Mouse (Mus musculus): Measurements from ENCODE around the gene Lcn8. TPM values are rescaled to one million over a fixed set of nuclear protein-coding genes. Genes with fewer than 3 reads are reported as not detected.
A peak's percentile ranks its signal among the peaks of the same experiment; 100 is the strongest.
"Not testable (repeated sequence)": the region's sequence is repeated elsewhere in the genome, so short reads cannot be mapped to it uniquely, and the experiment has no call there.

The Lcn8 gene
- total RNA-seq, 4 experiments from 2014 or later = not detected

DNA sequence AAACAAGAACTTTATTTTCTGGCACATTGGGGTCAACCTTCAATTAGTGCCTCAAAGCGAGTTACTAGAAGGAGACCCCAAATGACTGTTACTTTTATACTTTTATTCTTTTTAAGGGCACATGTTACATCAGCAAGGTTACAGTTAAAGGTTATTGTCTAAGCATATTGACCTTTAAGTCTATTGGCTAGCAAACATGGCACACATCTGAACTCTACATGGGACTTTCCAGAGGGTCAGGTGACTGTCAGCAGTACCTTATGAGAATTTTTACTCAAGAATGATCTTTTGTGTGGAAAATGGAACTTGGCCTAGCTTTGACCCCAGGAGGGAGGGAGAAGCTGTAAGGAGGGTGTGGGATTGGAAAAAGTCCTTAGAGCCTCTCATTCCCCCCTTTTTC lies 13.6 kb downstream of the Lcn8 start:
- DNase-seq = no peak

- no peak for DNase-seq
Observed at GRCm38 (mm10) chr2:25676486-25676885, 23.6 kb downstream of the Lcn8 start, which contains the start of gene Lcn6. TSS of gene Lcn6 (plus strand) at chr2:25676786.

DNA sequence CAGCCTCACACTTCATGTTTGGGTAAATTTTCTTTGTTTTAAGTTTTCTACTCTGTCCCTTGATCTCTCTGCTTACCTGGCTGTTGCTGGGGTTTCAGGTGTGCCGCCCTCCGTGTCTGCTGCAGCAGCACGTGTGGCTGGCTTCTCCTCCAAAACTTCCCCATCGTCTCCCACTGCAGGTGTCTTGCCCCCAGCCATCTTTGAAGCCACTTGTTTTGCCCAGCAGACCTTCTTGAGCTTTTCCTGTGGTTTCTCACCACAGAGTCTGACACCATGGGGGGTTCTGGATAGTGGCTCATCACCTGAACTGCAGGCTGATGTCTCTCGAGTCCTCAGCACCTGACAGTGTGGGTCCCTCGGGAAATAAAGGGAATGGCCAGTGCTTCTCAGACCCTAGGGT lies 26.6 kb downstream of the Lcn8 start:
- DNase-seq = no peak

DNA sequence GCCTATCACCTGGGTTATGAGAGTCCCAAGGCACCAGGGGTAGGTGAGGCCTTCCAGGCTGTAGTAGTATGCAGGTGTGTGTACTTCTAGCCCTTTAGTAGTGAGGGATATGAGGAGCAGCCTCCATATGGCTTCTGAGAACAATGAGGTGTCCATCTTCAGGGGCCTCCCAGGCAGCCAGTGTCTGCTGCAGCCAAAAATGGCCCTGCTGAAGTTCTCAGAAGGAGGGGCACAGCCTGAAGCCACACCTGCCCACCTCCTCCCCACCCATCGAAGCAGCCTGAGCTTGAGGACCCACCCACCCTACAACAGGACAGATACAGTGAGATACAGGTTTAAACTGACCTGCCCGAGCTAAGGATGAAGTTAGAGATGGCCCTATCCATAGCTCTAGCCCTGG lies 29.5 kb downstream of the Lcn8 start, which contains the start of gene Lcn10:
TSS of gene Lcn10 (plus strand) at position 301 of the 400 bp plus-strand sequence.
- DNase-seq = no peak

GRCm38 (mm10) chr2:25686941-25687340 lies 34.0 kb downstream of the Lcn8 start:
- no peak for DNase-seq

- DNase-seq = peak; percentile 55
Observed at GRCm38 (mm10) chr2:25694605-25695004, 41.7 kb downstream of the Lcn8 start.

- DNase-seq = no peak
Observed at GRCm38 (mm10) chr2:25696951-25697350, 44.0 kb downstream of the Lcn8 start.

DNA sequence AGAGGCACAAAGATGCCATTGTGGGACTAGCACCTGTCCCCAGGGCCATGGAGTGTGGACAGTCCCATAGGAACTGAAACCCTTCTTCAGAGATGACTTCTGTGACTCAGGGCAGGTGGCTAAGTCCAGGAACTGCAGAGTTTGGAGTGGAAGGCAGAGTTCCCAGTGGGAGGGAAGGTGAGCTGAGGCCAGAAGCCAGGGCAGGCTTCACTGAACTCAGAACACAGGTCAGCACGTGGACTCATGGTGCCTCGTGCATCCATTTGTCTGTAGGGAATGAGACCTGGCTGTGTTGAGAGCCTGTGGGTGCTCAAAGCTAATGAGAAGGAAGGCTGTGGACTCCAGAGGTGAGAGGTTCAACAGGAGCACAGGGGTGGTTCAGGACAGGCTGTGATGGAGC lies 45.8 kb downstream of the Lcn8 start:
- no peak for DNase-seq

DNA sequence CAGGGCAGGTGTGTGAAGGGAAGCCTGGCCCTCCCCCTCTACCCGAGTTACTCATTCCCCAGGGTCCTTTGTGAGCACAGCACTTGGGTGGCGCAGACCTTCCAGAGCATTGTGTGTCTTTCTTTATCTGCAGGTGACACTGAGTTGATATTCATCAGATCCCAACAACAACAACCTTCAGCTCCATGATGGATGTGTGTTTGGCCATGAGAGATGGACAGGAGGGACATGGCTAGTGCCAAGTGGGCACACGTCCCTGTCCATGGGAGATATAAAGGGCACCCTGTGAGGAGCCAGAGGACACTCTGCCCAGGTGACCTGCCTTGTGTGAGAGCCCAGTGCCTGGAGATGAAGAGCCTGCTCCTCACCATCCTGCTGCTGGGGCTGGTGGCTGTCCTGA lies 46.8 kb downstream of the Lcn8 start, which contains the start of gene Obp2a:
TSS of gene Obp2a (plus strand) at position 301 of the 400 bp plus-strand sequence.
- DNase-seq = not testable (repeated sequence)

- no peak for DNase-seq
Observed at GRCm38 (mm10) chr2:25701001-25701400, 48.1 kb downstream of the Lcn8 start.

DNA sequence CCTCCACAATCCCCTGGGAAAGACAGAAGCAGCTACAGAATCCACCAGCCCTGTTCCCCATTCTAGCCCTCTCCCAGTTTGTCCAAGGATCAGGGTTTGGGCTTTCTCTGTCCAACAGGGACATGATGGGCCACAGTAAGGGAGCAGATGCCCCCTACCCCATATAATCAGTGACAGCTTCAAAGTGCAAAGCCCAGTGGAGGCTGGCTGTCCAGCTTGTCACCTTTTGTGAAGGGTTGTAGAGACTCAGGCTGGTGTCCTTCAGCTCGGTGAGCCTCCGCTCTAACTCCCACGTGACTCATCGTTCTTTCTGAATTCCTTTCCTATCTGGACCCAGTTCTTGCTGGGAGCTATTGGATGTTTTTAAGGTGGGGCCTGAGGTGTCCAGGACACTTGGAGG lies 50.8 kb downstream of the Lcn8 start:
- DNase-seq = no peak

Other genes starting within 250 kb of the Lcn8 start
- gene Fut7, start 229.9 kb upstream of the Lcn8 start, total RNA-seq (2022) = under 1 TPM in 1 of 4 experiments, not detected in 3; 0.13 TPM
- 10 to 100 TPM; 48.9 to 73.0 (median 57.5) TPM for gene Abca2, start 224.4 kb upstream of the Lcn8 start, total RNA-seq (2022)
- not detected for gene Clic3, start 196.3 kb upstream of the Lcn8 start, total RNA-seq (2022)
- gene Paxx, start 192.0 kb upstream of the Lcn8 start, total RNA-seq (2022) = 10 to 100 TPM; 32.4 to 68.2 (median 43.4) TPM
- 10 to 100 TPM in 1 of 4 experiments, 1 to 10 TPM in 3; 3.2 to 10.5 (median 4.4) TPM for gene Ptgds, start 183.1 kb upstream of the Lcn8 start, total RNA-seq (2022)
- gene Lcn12, start 159.2 kb upstream of the Lcn8 start, total RNA-seq (2022) = not detected
- 100 to 1,000 TPM in 3 of 4 experiments, 10 to 100 TPM in 1; 82.5 to 114 (median 107) TPM for gene Fbxw5, start 152.4 kb upstream of the Lcn8 start, total RNA-seq (2022)
- 1 to 10 TPM in 3 of 4 experiments, under 1 TPM in 1; 0.70 to 2.3 (median 1.6) TPM for gene C8g, start 151.4 kb upstream of the Lcn8 start, total RNA-seq (2022)
- 10 to 100 TPM; 22.6 to 35.3 (median 30.6) TPM for gene Traf2, start 106.2 kb upstream of the Lcn8 start, total RNA-seq (2022)
- 100 to 1,000 TPM; 149 to 331 (median 215) TPM for gene Edf1, start 95.3 kb upstream of the Lcn8 start, total RNA-seq (2022)
- gene Mamdc4, start 78.3 kb upstream of the Lcn8 start, total RNA-seq (2022) = 10 to 100 TPM in 1 of 4 experiments, 1 to 10 TPM in 3; 1.4 to 11.0 (median 4.0) TPM
- gene Phpt1, start 77.9 kb upstream of the Lcn8 start, total RNA-seq (2022) = 10 to 100 TPM; 61.3 to 76.9 (median 66.1) TPM
- 1 to 10 TPM; 1.6 to 4.8 (median 3.8) TPM for gene Ajm1, start 71.4 kb upstream of the Lcn8 start, total RNA-seq (2022)
- gene Rabl6, start 44.6 kb upstream of the Lcn8 start, total RNA-seq (2022) = 100 to 1,000 TPM; 121 to 178 (median 137) TPM
- gene Ccdc183, start 35.4 kb upstream of the Lcn8 start, total RNA-seq (2022) = not detected
- gene Tmem141, start 31.1 kb upstream of the Lcn8 start, total RNA-seq (2022) = 10 to 100 TPM; 18.0 to 47.8 (median 27.3) TPM
- gene Fcna, start 25.1 kb upstream of the Lcn8 start, total RNA-seq (2022) = 1 to 10 TPM; 4.7 to 7.0 (median 5.5) TPM
- not detected for gene Lcn5, start 4.8 kb downstream of the Lcn8 start, total RNA-seq (2022)
- gene Lcn6, start 23.7 kb downstream of the Lcn8 start, total RNA-seq (2022) = not detected
- not detected for gene Lcn10, start 29.6 kb downstream of the Lcn8 start, total RNA-seq (2022)
- gene Obp2a, start 46.9 kb downstream of the Lcn8 start, total RNA-seq (2022) = 10 to 100 TPM in 1 of 4 experiments, 1 to 10 TPM in 1, not detected in 2; 3.1 to 30.1 TPM
- gene Bmyc, start 53.6 kb downstream of the Lcn8 start, total RNA-seq (2022) = 10 to 100 TPM; 29.9 to 69.4 (median 39.2) TPM
- not detected for gene Obp2b, start 83.9 kb downstream of the Lcn8 start, total RNA-seq (2022)
- not detected for gene Lcn3, start 112.4 kb downstream of the Lcn8 start, total RNA-seq (2022)
- gene Lcn11, start 123.9 kb downstream of the Lcn8 start, total RNA-seq (2022) = not detected
- gene Gm13539, start 129.1 kb downstream of the Lcn8 start, total RNA-seq (2022) = not detected
- gene Glt6d1, start 162.7 kb downstream of the Lcn8 start, total RNA-seq (2022) = not detected
- gene Lcn9, start 170.0 kb downstream of the Lcn8 start, total RNA-seq (2022) = not detected
- gene Sohlh1, start 194.1 kb downstream of the Lcn8 start, total RNA-seq (2022) = not detected
- 10 to 100 TPM in 2 of 4 experiments, 1 to 10 TPM in 2; 1.8 to 12.1 (median 8.0) TPM for gene Kcnt1, start 210.6 kb downstream of the Lcn8 start, total RNA-seq (2022)